Mouse (Mus musculus) cerebellum, adult 2 months (tissue): ENCODE data around the gene Slc26a8. TPM values are rescaled to one million over a fixed set of nuclear protein-coding genes. Genes with fewer than 3 reads are reported as not detected.

Source experiments
- DNase-seq, 2 experiments: peaks; one replicate each; pipeline ENCODE4 v3.0.0; 2021
- H3K27ac ChIP-seq: fragments of 200-500 bp; 2 replicates; pipeline ENCODE4 v1.5.1; 2012; ENCODE audit warnings: low read length, control low read depth, inconsistent platforms; ENCODE audit not compliant: insufficient read depth
- H3K27me3 ChIP-seq: fragments of 200-500 bp; 2 replicates; pipeline ENCODE4 v1.6.1; 2012; ENCODE audit warnings: inconsistent platforms, mild to moderate bottlenecking, low read length, moderate library complexity; ENCODE audit not compliant: control insufficient read depth, insufficient read depth
- H3K4me1 ChIP-seq: fragments of 200-500 bp; 2 replicates; pipeline ENCODE4 v1.6.1; 2011; ENCODE audit warnings: low read length; ENCODE audit not compliant: control insufficient read depth, insufficient read depth
- H3K4me3 ChIP-seq: fragments of 200-500 bp; replicated peaks from 2 replicates; pipeline ENCODE3; 2011; ENCODE audit warnings: mild to moderate bottlenecking, low read depth, low read length, control low read depth; ENCODE audit not compliant: insufficient read depth
- CTCF ChIP-seq: fragments of 200-500 bp; IDR thresholded peaks from 2 replicates; pipeline ENCODE4 v1.5.1; 2011; ENCODE audit warnings: low read depth, mild to moderate bottlenecking, control low read depth, low read length, moderate library complexity, borderline replicate concordance; ENCODE audit not compliant: insufficient read depth
- POLR2A ChIP-seq: fragments of 200-500 bp; IDR thresholded peaks from 2 replicates; pipeline ENCODE4 v1.6.1; 2011; ENCODE audit warnings: low read length, control low read depth, borderline replicate concordance; ENCODE audit not compliant: insufficient read depth
- WGBS: fragments of 180-500 bp; shearing (Covaris S2); methylation state at CpG from one replicate; pipeline ENCODE4 v1.1.7; 2018; 5-methylcytosine and 5-hydroxymethylcytosine counted together
- polyA plus RNA-seq: library from polyadenylated mRNA; depleted of rRNA; stranded (reverse); fragments of >200 nt; gene quantifications from 2 replicates; pipeline ENCODE4 v1.2.3, GENCODE M21; 2012

Slc26a8 gene
- polyA plus RNA-seq, 1 experiment: 4.9 TPM

- DNase-seq: peak; percentile 20 to 31
- no peak overlapping the region for H3K27ac ChIP-seq
- TF ChIP-seq POLR2A (no peak), CTCF (peak; percentile 66)
- no peak overlapping the region for H3K4me3 ChIP-seq
- H3K27me3 ChIP-seq: no peaks in the 10 kb centered on the region
- no peaks in the 10 kb centered on the region for H3K4me1 ChIP-seq
- WGBS: 62% methylated on average over 6 of the region's 6 CpGs
These were observed 41.2 kb downstream of the Slc26a8 start for GRCm38 (mm10) chr17:28648607-28649370.

- WGBS: 82% methylated on average over 3 of the region's 3 CpGs
- Histone ChIP-seq H3K27me3 (no peaks in the 10 kb centered on the region), H3K27ac (no peak overlapping the region), H3K4me1 (no peaks in the 10 kb centered on the region), H3K4me3 (no peak overlapping the region)
- no peak for DNase-seq
- no peak for TF ChIP-seq POLR2A
- no peak for TF ChIP-seq CTCF
These were observed 43.8 kb downstream of the Slc26a8 start for GRCm38 (mm10) chr17:28646221-28646620.

DNA sequence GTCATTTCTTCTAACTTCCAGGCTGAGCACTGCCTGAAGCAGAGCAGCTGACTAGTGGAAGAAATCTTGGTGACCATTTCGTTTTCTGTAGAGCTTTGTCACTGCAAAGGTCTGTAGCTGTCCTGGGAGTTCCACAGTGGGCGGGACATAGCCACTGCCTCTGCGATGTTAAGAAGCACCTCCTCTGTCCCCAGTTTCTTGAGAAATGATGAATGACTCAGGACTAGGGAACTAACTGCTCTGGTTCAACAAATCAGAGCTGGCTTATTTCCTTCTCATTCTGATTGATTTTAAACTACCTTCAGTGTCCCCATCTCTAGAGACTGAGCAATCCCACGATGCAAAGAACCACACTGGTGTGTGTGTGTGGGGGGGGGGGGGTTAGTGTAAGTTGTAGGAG lies 45.9 kb downstream of the Slc26a8 start:
- H3K4me3 ChIP-seq: no peak overlapping the region
- DNase-seq: no peak
- WGBS: 52% methylated on average over 4 of the region's 4 CpGs
- TF ChIP-seq POLR2A: no peak
- no peaks in the 10 kb centered on the region for H3K4me1 ChIP-seq
- no peak overlapping the region for H3K27ac ChIP-seq
- no peaks in the 10 kb centered on the region for H3K27me3 ChIP-seq

GRCm38 (mm10) chr17:28643697-28644096 lies 46.3 kb downstream of the Slc26a8 start:
- H3K27ac ChIP-seq: no peak overlapping the region
- 33% methylated on average over 3 of the region's 3 CpGs for WGBS
- H3K4me1 ChIP-seq: no peaks in the 10 kb centered on the region
- TF ChIP-seq POLR2A (no peak), CTCF (no peak)
- DNase-seq: no peak
- H3K4me3 ChIP-seq: no peak overlapping the region
- H3K27me3 ChIP-seq: no peaks in the 10 kb centered on the region

DNA sequence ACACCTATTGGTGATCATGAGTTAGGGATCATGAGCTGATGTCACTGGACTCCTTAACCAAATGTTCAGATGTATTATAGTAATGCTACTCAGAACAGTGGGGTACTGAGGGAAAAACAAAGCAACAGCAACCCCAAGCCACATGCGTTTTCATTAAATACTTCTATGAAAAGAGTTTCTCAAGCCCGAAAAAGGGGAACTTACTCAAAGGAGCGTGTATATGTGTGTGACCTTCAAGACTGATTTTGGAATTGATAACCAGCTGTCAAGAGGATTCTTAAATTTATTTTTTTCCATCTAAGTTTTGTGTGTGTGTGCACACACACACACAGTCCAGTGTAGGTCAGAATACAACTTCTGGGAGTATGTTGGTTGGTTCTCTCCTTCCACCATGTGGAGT lies 49.9 kb downstream of the Slc26a8 start:
- Histone ChIP-seq H3K27ac (no peak overlapping the region), H3K4me1 (no peaks in the 10 kb centered on the region), H3K27me3 (no peaks in the 10 kb centered on the region), H3K4me3 (no peak overlapping the region)
- WGBS: 86% methylated on average over 3 of the region's 3 CpGs
- DNase-seq: no peak
- TF ChIP-seq POLR2A (no peak), CTCF (no peak)

- peak in 1 of 2 experiments; percentile 31 for DNase-seq
- WGBS: 50% methylated on average over 7 of the region's 7 CpGs
- H3K4me1 ChIP-seq: no peaks in the 10 kb centered on the region
- H3K27me3 ChIP-seq: no peaks in the 10 kb centered on the region
- no peak overlapping the region for H3K27ac ChIP-seq
- TF ChIP-seq CTCF (no peak), POLR2A (no peak)
- H3K4me3 ChIP-seq: no peak overlapping the region
These were observed 52.0 kb downstream of the Slc26a8 start for GRCm38 (mm10) chr17:28637711-28638690.

GRCm38 (mm10) chr17:28635842-28636241 lies 54.2 kb downstream of the Slc26a8 start:
- no peak for TF ChIP-seq POLR2A
- TF ChIP-seq CTCF: no peak
- H3K4me3 ChIP-seq: no peak overlapping the region
- WGBS: 90% methylated on average over 5 of the region's 5 CpGs
- no peak overlapping the region for H3K27ac ChIP-seq
- H3K27me3 ChIP-seq: no peaks in the 10 kb centered on the region
- no peak for DNase-seq
- no peaks in the 10 kb centered on the region for H3K4me1 ChIP-seq
